Mouse (Mus musculus) cortical plate, adult 2 months (tissue): ENCODE results near the gene Tgif2. TPM values are rescaled to one million over a fixed set of nuclear protein-coding genes. Genes with fewer than 3 reads are reported as not detected.
"Not testable (repeated sequence)": the region's sequence is repeated elsewhere in the genome, so short reads cannot be mapped to it uniquely, and the experiment has no call there.

Experiments used
- H3K27ac ChIP-seq: fragments of 200-500 bp; 2 replicates; pipeline ENCODE4 v1.5.1; 2012; ENCODE audit warnings: low read length, control low read depth, inconsistent platforms; ENCODE audit not compliant: insufficient read depth
- H3K4me1 ChIP-seq: fragments of 200-500 bp; 2 replicates; pipeline ENCODE4 v1.6.1; 2011; ENCODE audit warnings: low read length; ENCODE audit not compliant: control insufficient read depth, insufficient read depth
- H3K4me3 ChIP-seq: fragments of 200-500 bp; 2 replicates; pipeline ENCODE4 v1.5.1; 2011; ENCODE audit warnings: mild to moderate bottlenecking, low read length, control low read depth; ENCODE audit not compliant: insufficient read depth
- CTCF ChIP-seq: fragments of 200-500 bp; IDR thresholded peaks from 2 replicates; pipeline ENCODE4 v1.5.1; 2011; ENCODE audit warnings: mild to moderate bottlenecking, control low read depth, low read length; ENCODE audit not compliant: insufficient read depth; ENCODE audit errors: extremely low read depth
- POLR2A ChIP-seq: fragments of 200-500 bp; IDR thresholded peaks from 2 replicates; pipeline ENCODE4 v1.6.1; 2011; ENCODE audit warnings: mild to moderate bottlenecking, low read length, control low read depth; ENCODE audit not compliant: insufficient read depth; ENCODE audit errors: extremely low read depth
- polyA plus RNA-seq: library from polyadenylated mRNA; depleted of rRNA; stranded (reverse); fragments of >200 nt; gene quantifications from 2 replicates; pipeline ENCODE4 v1.2.3, GENCODE M21; 2012

Gene Tgif2
- polyA plus RNA-seq, 1 experiment = 1.7 TPM

GRCm38 (mm10) chr2:156814344-156814801, 25.4 kb upstream of the Tgif2 start:
- no peaks in the 10 kb centered on the region for H3K4me1 ChIP-seq
- H3K4me3 ChIP-seq = no peak overlapping the region
- H3K27ac ChIP-seq = no peak overlapping the region
- no peak for TF ChIP-seq POLR2A
- TF ChIP-seq CTCF = no peak

DNA sequence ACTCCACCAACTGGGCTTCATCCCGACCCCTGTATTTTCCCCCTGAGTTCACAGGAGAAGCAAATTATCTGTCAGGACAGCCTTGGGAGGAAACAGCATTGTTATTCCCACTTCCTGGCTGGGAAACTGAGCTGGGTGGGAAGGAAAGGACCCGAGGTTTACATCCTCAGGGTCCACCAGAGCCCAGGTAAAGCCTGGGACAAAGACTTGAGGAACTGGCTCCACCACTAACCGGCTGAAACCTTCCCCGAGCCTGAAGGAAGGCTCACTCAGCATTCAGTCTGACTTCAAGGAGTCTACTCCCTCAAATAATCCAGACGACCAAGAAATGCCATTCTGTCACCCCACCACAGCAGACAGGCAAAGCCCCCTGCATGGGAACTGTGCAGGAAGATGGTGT, 24.9 kb upstream of the Tgif2 start:
- Histone ChIP-seq H3K4me3 (no peak overlapping the region), H3K4me1 (no peaks in the 10 kb centered on the region), H3K27ac (no peak overlapping the region)
- TF ChIP-seq CTCF (no peak), POLR2A (no peak)

DNA sequence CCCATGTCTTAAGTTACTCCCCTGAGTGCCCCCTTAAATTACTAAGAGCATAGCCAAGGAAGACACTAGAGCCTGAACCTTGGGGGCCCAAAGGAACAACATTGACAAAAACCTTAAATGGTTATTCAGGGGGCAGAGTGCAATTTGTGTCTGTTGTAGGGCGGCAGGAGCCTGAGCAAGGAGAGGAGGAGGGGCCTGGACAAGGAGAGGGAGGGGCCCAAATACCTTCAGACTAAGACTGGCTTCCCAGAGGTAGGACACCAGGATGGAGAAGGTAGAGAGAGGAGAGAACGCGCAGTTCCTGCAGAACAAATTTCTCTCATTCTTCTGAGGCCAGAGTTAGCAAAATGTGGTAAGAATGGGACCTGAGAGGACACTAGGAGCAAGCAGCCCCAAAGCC, 24.4 kb upstream of the Tgif2 start:
- TF ChIP-seq POLR2A = no peak
- TF ChIP-seq CTCF = no peak
- H3K4me1 ChIP-seq = no peaks in the 10 kb centered on the region
- H3K27ac ChIP-seq = no peak overlapping the region
- no peak overlapping the region for H3K4me3 ChIP-seq

- TF ChIP-seq CTCF (no peak), POLR2A (no peak)
- H3K27ac ChIP-seq = no peak overlapping the region
- H3K4me1 ChIP-seq = no peaks in the 10 kb centered on the region
- no peak overlapping the region for H3K4me3 ChIP-seq
These were observed 23.7 kb upstream of the Tgif2 start for GRCm38 (mm10) chr2:156816116-156816515.

DNA sequence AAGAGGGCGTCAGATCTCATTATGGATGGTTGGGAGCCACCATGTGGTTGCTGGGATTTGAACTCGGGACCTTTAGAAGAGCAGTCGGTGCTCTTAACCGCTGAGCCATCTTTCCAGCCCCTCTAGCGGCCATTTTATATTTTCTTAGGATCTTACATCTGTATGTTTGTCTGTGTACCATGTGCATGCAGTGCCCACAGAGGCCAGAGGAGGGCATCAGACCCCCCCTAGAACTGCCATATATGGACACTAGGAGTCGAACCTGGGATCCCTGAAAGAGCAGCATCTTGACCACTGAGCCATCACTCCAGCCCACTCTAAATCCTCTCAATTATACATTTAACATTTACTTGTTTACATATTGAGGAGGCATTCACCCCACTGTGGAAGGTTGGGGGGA, 14.7 kb upstream of the Tgif2 start:
- H3K4me1 ChIP-seq, H3K27ac ChIP-seq, H3K4me3 ChIP-seq: not testable (repeated sequence)

- Histone ChIP-seq H3K4me1 (no peaks in the 10 kb centered on the region), H3K27ac (no peak overlapping the region), H3K4me3 (no peak overlapping the region)
- TF ChIP-seq POLR2A = no peak
- no peak for TF ChIP-seq CTCF
These were observed 5.5 kb upstream of the Tgif2 start for GRCm38 (mm10) chr2:156834336-156834735.

- H3K4me3 ChIP-seq = no peak overlapping the region
- H3K4me1 ChIP-seq = 0 out of 2 replicates have a peak, but pooled peaks cover 1% of the 10 kb centered on the region
- no peak overlapping the region for H3K27ac ChIP-seq
- TF ChIP-seq CTCF (no peak), POLR2A (no peak)
These were observed 968 bp upstream of the Tgif2 start for GRCm38 (mm10) chr2:156838839-156839238.

DNA sequence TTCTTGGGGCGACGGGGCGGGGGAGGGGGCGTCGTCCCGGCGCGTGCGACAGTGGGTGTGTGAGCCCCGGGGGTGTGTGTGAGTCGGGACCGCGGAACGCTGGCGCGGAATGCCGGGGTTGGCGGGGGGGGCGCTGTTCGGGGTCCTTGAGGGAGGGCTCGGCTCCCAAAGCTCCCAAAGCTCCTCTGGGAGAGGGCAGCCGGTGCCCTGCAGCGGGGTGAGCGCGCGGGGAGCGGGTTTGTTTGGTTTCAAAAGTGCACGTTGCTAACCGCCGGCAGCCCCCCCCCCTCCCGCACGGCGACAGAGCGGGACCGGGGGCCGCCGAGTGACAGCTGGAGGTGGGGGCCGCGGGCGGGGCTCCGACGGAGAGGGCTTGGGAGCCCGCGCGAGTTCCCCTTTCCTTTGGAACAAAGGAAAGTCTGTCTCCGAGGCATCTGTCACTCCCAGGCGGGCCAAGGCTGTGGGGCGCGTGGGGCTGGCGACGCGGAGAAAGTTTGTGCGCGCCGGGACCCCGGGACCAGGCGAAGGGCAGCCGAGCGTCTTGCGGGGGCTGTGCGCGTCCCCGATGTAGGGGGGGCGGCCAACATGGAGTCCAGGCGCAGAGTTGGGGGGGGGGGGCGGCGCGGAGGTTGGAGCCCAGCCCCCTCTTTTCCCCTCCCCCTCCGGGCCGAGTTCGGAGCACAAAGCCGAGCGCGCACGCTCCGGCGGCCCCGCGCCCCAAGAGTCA, 657 bp downstream of the Tgif2 start:
- TF ChIP-seq POLR2A (no peak), CTCF (no peak)
- Histone ChIP-seq H3K4me3 (peak overlapping the region; percentile 1; the same call in 1 of the 2 replicates), H3K4me1 (0 out of 2 replicates have a peak, but pooled peaks cover 1% of the 10 kb centered on the region), H3K27ac (no peak overlapping the region)

DNA sequence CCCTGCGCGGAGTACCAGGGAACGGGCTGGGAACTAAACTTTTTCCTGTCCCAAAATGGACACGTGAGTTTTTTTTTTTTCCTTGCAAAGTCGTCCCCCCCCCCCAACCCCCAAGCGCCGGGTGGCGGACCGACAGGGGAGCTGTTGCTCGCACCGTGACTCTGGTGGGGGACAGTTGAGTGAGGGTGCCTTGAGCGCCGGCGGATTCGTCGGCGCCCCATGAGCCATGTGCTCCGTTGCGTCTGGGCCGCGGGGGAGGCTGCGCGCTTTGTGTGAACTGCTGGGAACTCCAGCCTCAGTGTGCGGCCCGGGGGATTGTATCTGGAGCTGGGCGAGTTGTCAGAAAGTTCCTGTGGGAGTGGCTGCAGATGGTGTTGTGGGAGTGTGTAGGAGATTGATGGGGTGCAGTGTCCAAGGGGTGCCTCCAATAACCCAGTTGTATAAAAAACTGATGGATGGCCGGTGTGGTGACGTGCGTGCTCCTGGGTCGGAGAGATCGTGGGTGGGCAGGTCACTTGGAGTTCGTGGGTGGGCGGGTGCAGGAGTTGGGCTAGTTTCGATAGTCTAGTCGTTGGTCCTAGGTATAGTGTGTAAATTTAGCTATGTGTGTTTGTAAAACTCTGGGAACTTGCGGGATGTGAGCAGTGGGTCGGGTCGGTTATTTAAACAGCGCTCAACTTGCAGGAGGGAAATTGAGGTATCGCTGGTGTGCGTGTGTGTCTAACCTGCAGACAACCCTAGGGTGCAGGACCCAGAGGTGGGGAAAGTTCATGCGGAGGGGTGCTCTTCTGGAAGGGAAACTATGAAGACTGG, 1.4 kb downstream of the Tgif2 start:
- Histone ChIP-seq H3K4me1 (0 out of 2 replicates have a peak, but pooled peaks cover 1% of the 10 kb centered on the region), H3K27ac (no peak overlapping the region), H3K4me3 (peak overlapping the region; percentile 1; the same call in 1 of the 2 replicates)
- TF ChIP-seq POLR2A (no peak), CTCF (no peak)
